Mouse (Mus musculus) cerebellum, adult (tissue): Measurements from ENCODE around the gene Fut11.

Experiments used
- ATAC-seq: cut with Nextera tagmentation; 2 replicates; pipeline ENCODE4 v1.9.2; 2017; ENCODE audit warnings: mild to moderate bottlenecking, moderate library complexity, mixed read lengths; ENCODE audit not compliant: insufficient number of reproducible peaks, low FRiP score, low TSS enrichment

Gene Fut11

GRCm38 (mm10) chr14:20708239-20708638 lies 13.5 kb downstream of the Fut11 start:
- no peak for ATAC-seq

GRCm38 (mm10) chr14:20713832-20714231 lies 19.1 kb downstream of the Fut11 start:
- no peak for ATAC-seq

GRCm38 (mm10) chr14:20718443-20718842 lies 23.7 kb downstream of the Fut11 start:
- ATAC-seq: no peak

GRCm38 (mm10) chr14:20719767-20720166 lies 25.0 kb downstream of the Fut11 start:
- ATAC-seq: no peak

- no peak for ATAC-seq
These were observed 26.6 kb downstream of the Fut11 start for GRCm38 (mm10) chr14:20721371-20721770.

GRCm38 (mm10) chr14:20723006-20723405 lies 28.2 kb downstream of the Fut11 start:
- ATAC-seq: no peak

GRCm38 (mm10) chr14:20724043-20724442 lies 29.3 kb downstream of the Fut11 start:
- ATAC-seq: 0 out of 2 replicates have a peak, but pooled peaks have one; percentile 24

- ATAC-seq: no peak
These were observed 31.0 kb downstream of the Fut11 start for GRCm38 (mm10) chr14:20725660-20726339.

- ATAC-seq: no peak
These were observed 35.1 kb downstream of the Fut11 start for GRCm38 (mm10) chr14:20729871-20730270.

- ATAC-seq: no peak
These were observed 36.3 kb downstream of the Fut11 start for GRCm38 (mm10) chr14:20730853-20731602.

- 0 out of 2 replicates have a peak, but pooled peaks have one; percentile 5 for ATAC-seq
These were observed 38.5 kb downstream of the Fut11 start for GRCm38 (mm10) chr14:20733041-20733951.

- ATAC-seq: peak; percentile 95
These were observed 39.4 kb downstream of the Fut11 start, which contains the start of gene Ndst2 for GRCm38 (mm10) chr14:20733952-20734774. Gene Ndst2, minus strand, starts transcription at chr14:20734562.

GRCm38 (mm10) chr14:20735052-20735451 lies 40.3 kb downstream of the Fut11 start:
- no peak for ATAC-seq

- ATAC-seq: no peak
These were observed 41.2 kb downstream of the Fut11 start for GRCm38 (mm10) chr14:20735892-20736390.

- no peak for ATAC-seq
These were observed 42.5 kb downstream of the Fut11 start for GRCm38 (mm10) chr14:20737306-20737705.

GRCm38 (mm10) chr14:20738511-20738910 lies 43.7 kb downstream of the Fut11 start:
- ATAC-seq: no peak

GRCm38 (mm10) chr14:20741301-20741700 lies 46.5 kb downstream of the Fut11 start:
- ATAC-seq: no peak

- ATAC-seq: no peak
These were observed 48.8 kb downstream of the Fut11 start for GRCm38 (mm10) chr14:20743614-20744013.

GRCm38 (mm10) chr14:20746935-20747334 lies 52.2 kb downstream of the Fut11 start:
- no peak for ATAC-seq

- ATAC-seq: no peak
These were observed 53.6 kb downstream of the Fut11 start for GRCm38 (mm10) chr14:20748388-20748787.
